Mouse (Mus musculus): ENCODE measurements around the gene Capns1.

- no peak for TF ChIP-seq TAL1 (IDR thresholded peaks at IDR 0.05; ENCODE audit: low read length)
- no peak for TF ChIP-seq GATA1 (IDR thresholded peaks at IDR 0.05; ENCODE audit: low read length)
Observed at GRCm38 (mm10) chr7:30188344-30189115, 10.1 kb downstream of the Capns1 start.
